Mouse (Mus musculus) liver, adult 2 months (tissue): Measurements from ENCODE around the gene Cog5. TPM values are rescaled to one million over a fixed set of nuclear protein-coding genes. Genes with fewer than 3 reads are reported as not detected.

Experiments used
- DNase-seq: peaks from one replicate; pipeline ENCODE4 v3.0.0-alpha.2; 2011; ENCODE audit warnings: low read depth, low spot score; ENCODE audit errors: extremely low read depth
- H3K27ac ChIP-seq: fragments of 200-500 bp; replicated peaks from 2 replicates; pipeline ENCODE4 v1.5.1; 2012; ENCODE audit warnings: low read depth, mild to moderate bottlenecking, control low read depth, inconsistent platforms, low read length; ENCODE audit not compliant: insufficient read depth
- H3K27me3 ChIP-seq: fragments of 200-500 bp; 2 replicates; pipeline ENCODE4 v1.6.1; 2012; ENCODE audit warnings: mild to moderate bottlenecking, moderate library complexity, low read length, inconsistent platforms; ENCODE audit not compliant: control insufficient read depth, insufficient read depth
- H3K36me3 ChIP-seq: fragments of 200-500 bp; 2 replicates; pipeline ENCODE4 v1.6.1; 2012; ENCODE audit warnings: low read length, inconsistent platforms; ENCODE audit not compliant: control insufficient read depth, insufficient read depth
- H3K4me1 ChIP-seq: fragments of 200-500 bp; 2 replicates; pipeline ENCODE4 v1.6.1; 2011; ENCODE audit warnings: low read length; ENCODE audit not compliant: control insufficient read depth, insufficient read depth
- H3K4me3 ChIP-seq: fragments of 200-500 bp; 2 replicates; pipeline ENCODE4 v1.5.1; 2011; ENCODE audit warnings: low read depth, mild to moderate bottlenecking, control low read depth, low read length, moderate library complexity; ENCODE audit not compliant: insufficient read depth
- H3K79me2 ChIP-seq: fragments of 200-500 bp; 2 replicates; pipeline ENCODE4 v1.6.1; 2012; ENCODE audit warnings: inconsistent platforms, mild to moderate bottlenecking, low read length, moderate library complexity; ENCODE audit not compliant: control insufficient read depth, insufficient read depth
- H3K9ac ChIP-seq: fragments of 200-500 bp; 2 replicates; pipeline ENCODE4 v1.6.1; 2012; ENCODE audit warnings: low read depth, mild to moderate bottlenecking, control low read depth, inconsistent platforms, low read length
- CTCF ChIP-seq: fragments of 200-500 bp; IDR thresholded peaks from 2 replicates; pipeline ENCODE4 v1.5.1; 2011; ENCODE audit warnings: low read depth, low read length, control low read depth
- POLR2A ChIP-seq: fragments of 200-500 bp; IDR thresholded peaks from 2 replicates; pipeline ENCODE4 v1.6.1; 2011; ENCODE audit warnings: low read length, control low read depth; ENCODE audit not compliant: insufficient read depth; ENCODE audit errors: extremely low read depth
- WGBS: fragments of 180-500 bp; shearing (Covaris S2); methylation state at CpG from one replicate; pipeline ENCODE4 v1.1.7; 2018; 5-methylcytosine and 5-hydroxymethylcytosine counted together
- polyA plus RNA-seq: library from polyadenylated mRNA; depleted of rRNA; stranded (reverse); fragments of >200 nt; gene quantifications from 2 replicates; pipeline ENCODE4 v1.2.3, GENCODE M21; 2012
- total RNA-seq: library from RNA; depleted of rRNA; stranded (reverse); fragments of >200 nt; gene quantifications from 2 replicates; pipeline ENCODE4 v1.2.3, GENCODE M21; 2014

The Cog5 gene
- total and polyA plus RNA-seq, 2 experiments: 7.6 to 33.5 TPM

- TF ChIP-seq POLR2A (no peak), CTCF (no peak)
- Histone ChIP-seq H3K4me1 (peaks cover 3% of the 10 kb centered on the region), H3K27me3 (no peaks in the 10 kb centered on the region), H3K27ac (no peak overlapping the region), H3K4me3 (no peak overlapping the region), H3K9ac (no peak overlapping the region), H3K79me2 (peaks cover 7% of the 10 kb centered on the region; the same call in 1 of the 2 replicates), H3K36me3 (peaks cover 2% of the 10 kb centered on the region; the same call in 1 of the 2 replicates)
- WGBS: 96% methylated on average over 2 of the region's 2 CpGs
- DNase-seq: no peak
Observed at GRCm38 (mm10) chr12:31656841-31657240, 2.2 kb downstream of the Cog5 start.

DNA sequence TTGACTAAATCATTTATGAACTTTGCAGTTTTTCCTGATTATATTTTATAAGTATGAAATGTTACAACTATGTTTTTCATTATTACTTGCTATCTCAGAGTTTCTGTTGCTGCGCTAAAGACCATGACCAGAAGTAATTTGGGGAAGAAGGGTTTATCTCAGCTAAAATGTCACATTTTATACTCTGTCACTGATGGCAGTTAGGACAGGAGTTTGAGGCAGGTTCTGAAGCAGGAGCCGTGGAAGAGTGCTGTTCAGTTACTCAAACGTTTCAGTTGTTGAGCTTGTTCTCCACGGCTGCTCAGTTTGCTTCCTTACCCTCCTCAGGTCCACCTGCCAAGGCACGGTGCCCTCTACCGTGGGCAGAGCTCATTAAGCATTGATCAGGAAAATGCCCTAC, 11.3 kb downstream of the Cog5 start:
- H3K27ac ChIP-seq: no peak overlapping the region
- no peaks in the 10 kb centered on the region for H3K27me3 ChIP-seq
- TF ChIP-seq POLR2A (no peak), CTCF (no peak)
- no peak for DNase-seq
- no peaks in the 10 kb centered on the region for H3K79me2 ChIP-seq
- no peaks in the 10 kb centered on the region for H3K4me1 ChIP-seq
- WGBS: 82% methylated on average over 6 of the region's 6 CpGs
- no peak overlapping the region for H3K4me3 ChIP-seq
- peaks cover 19% of the 10 kb centered on the region; the same call in 1 of the 2 replicates for H3K36me3 ChIP-seq
- H3K9ac ChIP-seq: no peak overlapping the region

DNA sequence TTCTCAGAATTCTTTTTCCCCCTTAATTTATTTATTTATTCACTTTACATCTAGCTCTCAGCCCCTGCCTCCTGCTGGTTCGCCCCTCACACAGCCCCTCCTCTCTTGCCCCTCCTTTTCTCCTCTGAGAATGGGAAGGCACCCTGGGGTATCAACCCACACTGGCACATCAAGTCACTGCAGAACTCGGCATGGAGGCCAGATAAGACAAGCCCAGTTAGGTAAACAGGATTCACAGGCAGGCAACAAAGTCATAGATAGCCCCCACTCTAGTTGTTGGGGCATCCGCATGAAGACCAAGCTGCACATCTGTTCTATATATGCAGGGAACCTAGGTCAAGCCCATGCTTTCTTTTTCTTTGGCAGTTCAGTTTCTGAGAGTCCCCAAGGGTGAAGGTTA, 12.5 kb downstream of the Cog5 start:
- Histone ChIP-seq H3K27me3 (no peaks in the 10 kb centered on the region), H3K9ac (no peak overlapping the region), H3K36me3 (peaks cover 16% of the 10 kb centered on the region; the same call in 1 of the 2 replicates), H3K4me3 (no peak overlapping the region), H3K79me2 (no peaks in the 10 kb centered on the region), H3K27ac (no peak overlapping the region), H3K4me1 (no peaks in the 10 kb centered on the region)
- WGBS: 82% methylated on average over 3 of the region's 3 CpGs
- no peak for TF ChIP-seq CTCF
- DNase-seq: no peak

- no peak for TF ChIP-seq POLR2A
- TF ChIP-seq CTCF: no peak
- Histone ChIP-seq H3K36me3 (peaks cover 7% of the 10 kb centered on the region), H3K4me3 (no peak overlapping the region), H3K27me3 (no peaks in the 10 kb centered on the region), H3K4me1 (no peaks in the 10 kb centered on the region), H3K79me2 (no peaks in the 10 kb centered on the region), H3K9ac (no peak overlapping the region), H3K27ac (no peak overlapping the region)
- 94% methylated on average over 3 of the region's 3 CpGs for WGBS
- no peak for DNase-seq
Observed at GRCm38 (mm10) chr12:31686679-31687078, 32.0 kb downstream of the Cog5 start.

- no peak overlapping the region for H3K27ac ChIP-seq
- H3K79me2 ChIP-seq: no peaks in the 10 kb centered on the region; the same call in 1 of the 2 replicates
- no peaks in the 10 kb centered on the region for H3K4me1 ChIP-seq
- 96% methylated on average over 1 of the region's 1 CpGs for WGBS
- no peak for TF ChIP-seq POLR2A
- TF ChIP-seq CTCF: no peak
- no peaks in the 10 kb centered on the region for H3K27me3 ChIP-seq
- no peaks in the 10 kb centered on the region for H3K36me3 ChIP-seq
- no peak overlapping the region for H3K9ac ChIP-seq
- DNase-seq: no peak
- H3K4me3 ChIP-seq: no peak overlapping the region
Observed at GRCm38 (mm10) chr12:31693278-31693677, 38.6 kb downstream of the Cog5 start.

- H3K79me2 ChIP-seq: no peaks in the 10 kb centered on the region; the same call in 1 of the 2 replicates
- 94% methylated on average over 5 of the region's 5 CpGs for WGBS
- no peak overlapping the region for H3K9ac ChIP-seq
- no peak for TF ChIP-seq POLR2A
- no peak for TF ChIP-seq CTCF
- no peaks in the 10 kb centered on the region for H3K36me3 ChIP-seq
- no peak overlapping the region for H3K4me3 ChIP-seq
- H3K27ac ChIP-seq: no peak overlapping the region
- no peaks in the 10 kb centered on the region for H3K4me1 ChIP-seq
- no peak for DNase-seq
- no peaks in the 10 kb centered on the region for H3K27me3 ChIP-seq
Observed at GRCm38 (mm10) chr12:31700623-31701347, 46.1 kb downstream of the Cog5 start.
